Mouse (Mus musculus) liver, embryonic 14.5 days (tissue): ENCODE data around the gene Plcl2. TPM values are rescaled to one million over a fixed set of nuclear protein-coding genes. Genes with fewer than 3 reads are reported as not detected.

ENCODE experiments used
- ATAC-seq: fragments of 200-750 bp; cut with Nextera tagmentation; 2 replicates; pipeline ENCODE4 v1.8.0; 2017; ENCODE audit warnings: moderate number of reproducible peaks, mild to moderate bottlenecking, moderate library complexity; ENCODE audit not compliant: insufficient read depth
- DNase-seq, 3 experiments: peaks; one replicate each; pipeline ENCODE4 v3.0.0-alpha.2; 2012 to 2013; ENCODE audit warnings: low read depth in 3 of 3, low spot score in 3 of 3
- H3K27ac ChIP-seq: fragments of 300-500 bp; sonication (generic); 2 replicates; pipeline ENCODE4 v1.5.1; 2014; ENCODE audit warnings: moderate library complexity, mild to moderate bottlenecking, control low read depth, inconsistent platforms
- H3K27me3 ChIP-seq: fragments of 300-500 bp; sonication (generic); 2 replicates; pipeline ENCODE4 v1.6.1; 2014; ENCODE audit warnings: mild to moderate bottlenecking, low read length, moderate library complexity; ENCODE audit not compliant: control insufficient read depth, insufficient read depth
- H3K36me3 ChIP-seq: fragments of 300-500 bp; sonication (generic); replicated peaks from 2 replicates; pipeline ENCODE4 v1.6.1; 2014; ENCODE audit warnings: low read depth; ENCODE audit not compliant: control insufficient read depth, insufficient read depth
- H3K4me1 ChIP-seq, 2 experiments: fragments of 200-500 bp in 1 of 2; fragments of 300-500 bp in 1 of 2; sonication (generic) in 1 of 2; replicated peaks; 2 replicates each; pipeline ENCODE4 v1.6.1; 2012 to 2014; ENCODE audit warnings: antibody characterized with exemption in 1 of 2, inconsistent platforms in 1 of 2, low read length in 1 of 2; ENCODE audit not compliant: control insufficient read depth in 2 of 2, insufficient read depth in 2 of 2
- H3K4me2 ChIP-seq: fragments of 300-500 bp; sonication (generic); 2 replicates; pipeline ENCODE4 v1.6.1; 2014; ENCODE audit warnings: low read depth, mild to moderate bottlenecking, control low read depth, moderate library complexity
- H3K4me3 ChIP-seq, 2 experiments: fragments of 200-500 bp in 1 of 2; fragments of 300-500 bp in 1 of 2; sonication (generic) in 1 of 2; 2 replicates each; pipeline ENCODE4 v1.5.1; 2012 to 2014; ENCODE audit warnings: low read depth in 2 of 2, low read length in 2 of 2, mild to moderate bottlenecking in 2 of 2, control low read depth in 1 of 2, inconsistent platforms in 1 of 2, moderate library complexity in 1 of 2; ENCODE audit not compliant: insufficient read depth in 1 of 2
- H3K9ac ChIP-seq: fragments of 300-500 bp; sonication (generic); replicated peaks from 2 replicates; pipeline ENCODE4 v1.6.1; 2014; ENCODE audit warnings: mild to moderate bottlenecking, control low read depth, moderate library complexity
- H3K9me3 ChIP-seq: fragments of 300-500 bp; sonication (generic); 2 replicates; pipeline ENCODE4 v1.6.1; 2016; ENCODE audit warnings: low read length, mixed read lengths; ENCODE audit not compliant: control insufficient read depth
- CTCF ChIP-seq: IDR thresholded peaks from 2 replicates; pipeline ENCODE4 v1.5.1; 2016; ENCODE audit warnings: antibody characterized with exemption, low read depth, control low read depth
- EP300 ChIP-seq: IDR thresholded peaks from 2 replicates; pipeline ENCODE4 v1.6.1; 2016; ENCODE audit warnings: antibody characterized with exemption, low read depth
- WGBS: fragments of 180-500 bp; shearing (Covaris S2); extraction: QIAGEN DNeasy Blood & Tissue Kit; methylation state at CpG from one replicate; pipeline ENCODE4 v1.1.7; 2014; ENCODE audit not compliant: insufficient replicate concordance; 5-methylcytosine and 5-hydroxymethylcytosine counted together
- polyA plus RNA-seq, 2 experiments: library from polyadenylated mRNA; depleted of rRNA in 1 of 2; stranded (reverse) in 1 of 2; unstranded in 1 of 2; fragments of >200 nt; fragmentation: Nextera tagmentation in 1 of 2; extraction: Ambion mirVana in 1 of 2; gene quantifications; 2 replicates each; pipeline versions ENCODE4 v1.2.1 to v1.2.3; 2012 to 2014

Gene Plcl2
- polyA plus RNA-seq, 2 experiments: 1.2 to 1.9 TPM

DNA sequence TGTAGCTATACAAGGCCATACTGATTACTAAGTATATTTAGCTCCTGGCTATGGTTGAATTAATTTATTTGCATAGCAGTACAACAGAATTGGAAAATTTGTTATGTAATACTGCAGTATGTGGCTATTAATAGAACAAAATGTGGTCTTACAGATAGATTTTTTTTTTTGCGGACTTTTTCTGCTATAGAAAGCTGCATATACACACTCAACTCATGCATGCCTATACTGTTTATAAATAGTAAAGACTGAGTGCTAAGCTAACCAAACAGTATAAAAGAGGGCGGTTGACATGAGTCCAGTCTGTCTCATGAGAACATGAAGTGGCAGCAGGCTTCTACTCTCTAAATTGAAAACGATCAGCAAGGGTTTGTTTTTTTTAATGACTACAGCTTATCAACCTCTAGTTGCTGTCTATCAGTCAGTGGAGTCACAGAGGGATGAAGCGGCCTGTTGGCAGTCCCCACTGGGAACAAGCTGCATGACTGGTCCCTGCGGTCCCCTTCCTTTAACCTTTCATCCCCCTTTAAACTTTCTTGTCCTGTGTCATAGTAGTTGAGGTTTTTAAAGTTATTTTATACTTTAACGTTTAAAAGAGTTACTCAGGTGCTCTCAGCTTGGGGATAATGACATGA, 8.7 kb downstream of the Plcl2 start:
- H3K4me2 ChIP-seq: no peak overlapping the region
- 62% methylated on average over 6 of the region's 6 CpGs for WGBS

GRCm38 (mm10) chr17:50519588-50519987, 10.4 kb downstream of the Plcl2 start:
- Histone ChIP-seq H3K27me3 (no peaks in the 10 kb centered on the region), H3K36me3 (no peaks in the 10 kb centered on the region), H3K4me1 (peaks cover 0 to 4% of the 10 kb centered on the region in 2 experiments; a peak in 1 of 4 replicates), H3K9ac (no peak overlapping the region), H3K4me2 (no peak overlapping the region), H3K9me3 (no peaks in the 10 kb centered on the region), H3K4me3 (no peak overlapping the region), H3K27ac (no peak overlapping the region)
- no peak for ATAC-seq
- TF ChIP-seq EP300 (no peak), CTCF (no peak)
- DNase-seq: no peak
- 68% methylated on average over 5 of the region's 5 CpGs for WGBS

More for the DNA sequence above, 8.7 kb downstream of the Plcl2 start:
- no peak for ATAC-seq
- Histone ChIP-seq H3K4me1 (0 out of 4 replicates have a peak, but pooled peaks cover 0 to 3% of the 10 kb centered on the region in 2 experiments), H3K36me3 (no peaks in the 10 kb centered on the region), H3K27ac (no peak overlapping the region), H3K9ac (no peak overlapping the region), H3K27me3 (no peaks in the 10 kb centered on the region), H3K9me3 (no peaks in the 10 kb centered on the region), H3K4me3 (no peak overlapping the region)
- TF ChIP-seq CTCF (no peak), EP300 (no peak)
- DNase-seq: no peak

DNA sequence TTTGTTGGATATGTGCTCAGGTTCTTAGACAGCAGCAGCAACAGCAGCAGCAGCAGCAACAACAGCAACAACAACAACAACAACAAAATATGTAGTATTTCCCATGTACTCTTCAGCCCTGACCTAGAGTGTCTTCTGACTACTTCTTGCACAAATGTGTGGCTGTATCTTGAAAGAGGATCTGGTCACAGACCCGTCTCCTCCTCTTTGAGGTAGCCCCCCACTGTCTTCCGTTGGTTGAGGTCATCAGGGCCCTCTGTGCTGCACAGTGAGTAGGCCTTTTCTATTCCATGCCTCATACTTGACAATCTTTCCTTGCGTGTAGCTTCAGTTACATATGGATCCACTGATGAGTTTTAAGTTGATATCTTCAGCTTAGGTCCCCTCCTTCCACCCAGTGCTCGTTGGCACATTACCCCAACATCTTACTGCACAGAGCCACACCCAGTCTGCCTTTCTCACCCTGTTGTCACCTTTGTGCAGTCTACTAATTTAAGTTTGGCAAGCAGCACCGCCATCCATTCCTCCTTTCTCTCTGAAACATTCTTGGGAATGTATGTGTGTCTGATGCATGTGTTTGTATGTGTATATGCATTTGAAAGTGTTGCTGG, 13.4 kb downstream of the Plcl2 start:
- Histone ChIP-seq H3K9ac (no peak overlapping the region), H3K9me3 (no peaks in the 10 kb centered on the region), H3K4me3 (no peak overlapping the region), H3K4me2 (no peak overlapping the region), H3K4me1 (peaks cover 0 to 8% of the 10 kb centered on the region in 2 experiments; a peak in 2 of 4 replicates), H3K36me3 (no peaks in the 10 kb centered on the region), H3K27me3 (no peaks in the 10 kb centered on the region), H3K27ac (no peak overlapping the region)
- no peak for TF ChIP-seq CTCF
- TF ChIP-seq EP300: no peak
- DNase-seq (no peak), ATAC-seq (no peak)
- WGBS: 31% methylated on average over 5 of the region's 5 CpGs

DNA sequence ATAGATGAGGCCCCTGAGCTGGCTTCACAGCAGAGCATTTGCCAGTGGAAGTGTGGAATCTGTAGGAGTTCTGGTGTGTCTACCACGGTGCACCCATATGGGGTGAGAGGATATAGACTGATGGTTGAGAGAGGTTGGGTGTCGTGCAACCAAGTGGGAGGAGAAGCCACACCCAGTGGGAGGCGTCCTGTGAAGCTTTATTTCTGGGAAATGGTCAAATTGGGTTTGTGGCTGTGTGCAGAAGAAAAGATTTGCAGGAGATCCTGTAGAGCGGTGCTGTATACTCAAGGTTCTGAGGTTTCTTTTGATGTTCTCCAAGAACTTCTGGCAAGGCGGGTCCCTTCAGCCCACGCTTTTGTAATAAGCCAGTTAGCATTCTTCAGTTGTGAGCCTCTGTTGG, 15.8 kb downstream of the Plcl2 start:
- Histone ChIP-seq H3K4me2 (no peak overlapping the region), H3K27me3 (no peaks in the 10 kb centered on the region), H3K4me3 (no peak overlapping the region), H3K4me1 (peaks cover 0 to 10% of the 10 kb centered on the region in 2 experiments; a peak in 2 of 4 replicates), H3K36me3 (no peaks in the 10 kb centered on the region), H3K9ac (no peak overlapping the region), H3K9me3 (no peaks in the 10 kb centered on the region), H3K27ac (no peak overlapping the region)
- TF ChIP-seq EP300: no peak
- no peak for TF ChIP-seq CTCF
- WGBS: 38% methylated on average over 6 of the region's 6 CpGs
- ATAC-seq (no peak), DNase-seq (no peak)

GRCm38 (mm10) chr17:50525821-50526220, 16.6 kb downstream of the Plcl2 start:
- 59% methylated on average over 2 of the region's 2 CpGs for WGBS

More at GRCm38 (mm10) chr17:50525821-50526220, 16.6 kb downstream of the Plcl2 start:
- peaks cover 0 to 10% of the 10 kb centered on the region in 2 experiments; a peak in 2 of 4 replicates for H3K4me1 ChIP-seq
- H3K27ac ChIP-seq: no peak overlapping the region
- H3K4me3 ChIP-seq: no peak overlapping the region
- TF ChIP-seq EP300 (no peak), CTCF (no peak)
- H3K9ac ChIP-seq: no peak overlapping the region
- H3K27me3 ChIP-seq: no peaks in the 10 kb centered on the region
- DNase-seq (no peak), ATAC-seq (no peak)
- no peaks in the 10 kb centered on the region for H3K9me3 ChIP-seq
- H3K36me3 ChIP-seq: no peaks in the 10 kb centered on the region
- no peak overlapping the region for H3K4me2 ChIP-seq
